Mouse (Mus musculus) retina, embryonic 14.5 days (tissue): ENCODE measurements at regions not wholly inside any gene's neighbourhood (a gene's known extent, or its start where the extent isn't known, plus 50 kb on each side); places are given as distances from the start of the nearest gene placed in this dataset.
"Not testable (repeated sequence)": the region's sequence is repeated elsewhere in the genome, so short reads cannot be mapped to it uniquely, and the experiment has no call there.

Experiments
- DNase-seq: peaks from one replicate; pipeline ENCODE4 v3.0.0-alpha.2; 2015; ENCODE audit warnings: low spot score

- DNase-seq, result no peak
Measured at GRCm38 (mm10) chr19:35890191-35890590, 167.1 kb downstream of the Htr7 start.

DNA sequence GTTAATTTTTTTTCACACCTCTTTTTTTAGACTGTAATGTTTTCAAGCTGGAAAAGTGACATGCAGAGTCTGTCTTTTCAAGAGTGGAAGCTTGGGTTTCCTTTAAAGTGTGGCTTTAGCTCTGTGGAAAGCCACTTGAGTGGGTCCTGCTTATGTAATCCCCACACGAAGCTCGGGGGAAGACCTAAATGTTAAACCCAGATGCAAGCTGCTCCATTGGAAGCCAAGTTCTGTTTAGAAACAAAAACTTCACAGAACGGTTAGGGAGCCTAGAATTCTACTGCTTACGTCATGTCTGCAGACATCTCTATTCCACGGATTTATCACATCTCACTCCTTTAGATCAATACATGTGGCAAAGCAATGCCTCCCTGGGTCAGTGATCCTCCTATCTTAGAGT lies 171.0 kb downstream of the Htr7 start:
- no peak for DNase-seq

DNA sequence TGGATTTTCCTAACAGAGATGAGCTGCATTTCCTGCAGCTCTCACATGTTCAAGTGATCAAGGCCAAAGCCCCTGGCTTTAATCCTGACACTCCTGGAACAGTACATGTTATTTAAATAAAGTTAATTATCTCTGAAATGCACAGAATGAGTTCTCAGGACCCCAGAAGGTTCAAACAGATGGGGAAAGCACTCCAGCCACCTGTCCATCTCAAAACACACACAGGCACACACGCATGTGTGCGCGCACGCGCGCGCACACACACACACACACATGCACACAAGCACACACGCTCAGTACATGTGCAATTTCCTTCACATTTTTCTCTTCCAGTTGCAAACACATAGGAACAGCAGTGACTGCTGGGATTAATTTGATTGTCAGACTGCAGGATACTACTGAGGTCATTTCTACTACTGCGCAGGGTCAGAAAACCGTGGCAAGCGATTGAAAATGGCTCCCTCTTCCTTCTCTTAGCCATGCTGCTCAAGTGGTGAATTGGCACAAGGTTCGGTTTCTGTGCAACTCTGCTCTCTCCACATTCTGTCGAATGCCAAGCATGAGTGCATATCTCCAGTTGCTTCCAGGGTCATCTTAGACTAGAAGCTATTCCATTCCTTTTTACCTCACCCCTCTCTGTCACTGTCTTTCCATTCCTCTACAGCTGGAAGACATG lies 175.4 kb downstream of the Htr7 start:
- no peak for DNase-seq

GRCm38 (mm10) chr19:35875464-35875863 lies 181.8 kb downstream of the Htr7 start:
- no peak for DNase-seq

GRCm38 (mm10) chr19:35870720-35871119 lies 186.6 kb downstream of the Htr7 start:
- DNase-seq, result no peak

- no peak for DNase-seq
Measured at GRCm38 (mm10) chr19:35868543-35868942, 188.8 kb downstream of the Htr7 start.

GRCm38 (mm10) chr19:35863049-35863448 lies 194.3 kb downstream of the Htr7 start:
- no peak for DNase-seq

GRCm38 (mm10) chr19:35861421-35861820 lies 195.9 kb downstream of the Htr7 start:
- DNase-seq, result no peak

DNA sequence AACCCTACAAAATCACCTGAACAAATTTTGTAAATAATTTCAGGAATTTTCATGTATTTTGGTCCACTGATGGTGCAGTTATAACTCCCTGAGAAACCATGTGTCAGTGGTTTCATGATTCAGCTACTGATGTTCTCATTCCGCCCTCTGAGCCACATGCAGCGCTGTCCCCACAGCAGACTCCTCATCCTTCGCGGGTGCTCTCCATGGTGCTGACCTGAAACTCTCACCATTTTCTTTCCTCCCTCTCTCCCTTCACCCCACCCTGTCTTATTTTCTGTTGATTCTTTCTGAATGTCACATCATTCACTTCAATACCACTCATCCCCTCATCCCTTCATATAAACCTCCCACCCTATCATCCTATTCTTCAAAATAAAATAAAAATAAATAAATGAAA lies 224.3 kb downstream of the Htr7 start:
- peak; percentile 58 for DNase-seq

- DNase-seq, result no peak
Measured at GRCm38 (mm10) chr19:35826074-35826473, 231.2 kb downstream of the Htr7 start.

DNA sequence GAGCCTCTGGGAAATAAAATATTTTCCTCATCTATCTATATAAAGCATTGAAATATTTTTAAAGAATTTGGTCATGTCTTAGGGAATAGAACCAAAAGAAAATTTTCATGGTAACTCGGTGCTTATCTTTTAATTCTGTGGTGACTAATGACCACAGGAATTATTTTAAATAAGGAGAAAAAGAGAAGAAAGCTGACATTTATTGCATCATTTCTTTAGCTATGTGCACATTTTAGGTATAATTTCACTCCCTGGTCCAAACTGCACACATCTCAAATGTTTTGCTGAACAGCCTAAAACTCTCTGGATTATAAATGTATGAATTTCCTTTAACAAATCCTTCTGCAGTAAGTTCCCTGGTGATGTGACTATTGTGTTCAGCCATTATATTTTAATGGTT lies 237.7 kb downstream of the Htr7 start:
- DNase-seq, result no peak

DNA sequence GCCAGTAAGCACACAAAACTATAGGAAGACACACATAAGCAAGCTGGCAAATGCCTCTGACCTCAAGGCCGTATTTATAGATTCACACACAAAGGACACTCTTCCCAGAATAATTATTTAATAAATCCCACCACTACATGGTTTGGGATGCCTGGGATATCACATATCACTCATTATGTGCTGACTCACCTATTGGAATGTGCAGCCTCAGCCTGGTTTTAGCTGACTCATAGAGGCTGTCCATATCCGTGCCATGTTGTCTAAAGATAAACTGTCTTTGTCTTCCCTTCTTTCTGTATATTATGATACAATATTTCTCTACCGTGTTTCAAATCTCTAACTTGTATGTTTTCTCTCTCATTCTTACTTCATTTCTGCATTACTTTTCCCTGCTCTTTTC lies 262.6 kb downstream of the Htr7 start:
- no peak for DNase-seq

DNA sequence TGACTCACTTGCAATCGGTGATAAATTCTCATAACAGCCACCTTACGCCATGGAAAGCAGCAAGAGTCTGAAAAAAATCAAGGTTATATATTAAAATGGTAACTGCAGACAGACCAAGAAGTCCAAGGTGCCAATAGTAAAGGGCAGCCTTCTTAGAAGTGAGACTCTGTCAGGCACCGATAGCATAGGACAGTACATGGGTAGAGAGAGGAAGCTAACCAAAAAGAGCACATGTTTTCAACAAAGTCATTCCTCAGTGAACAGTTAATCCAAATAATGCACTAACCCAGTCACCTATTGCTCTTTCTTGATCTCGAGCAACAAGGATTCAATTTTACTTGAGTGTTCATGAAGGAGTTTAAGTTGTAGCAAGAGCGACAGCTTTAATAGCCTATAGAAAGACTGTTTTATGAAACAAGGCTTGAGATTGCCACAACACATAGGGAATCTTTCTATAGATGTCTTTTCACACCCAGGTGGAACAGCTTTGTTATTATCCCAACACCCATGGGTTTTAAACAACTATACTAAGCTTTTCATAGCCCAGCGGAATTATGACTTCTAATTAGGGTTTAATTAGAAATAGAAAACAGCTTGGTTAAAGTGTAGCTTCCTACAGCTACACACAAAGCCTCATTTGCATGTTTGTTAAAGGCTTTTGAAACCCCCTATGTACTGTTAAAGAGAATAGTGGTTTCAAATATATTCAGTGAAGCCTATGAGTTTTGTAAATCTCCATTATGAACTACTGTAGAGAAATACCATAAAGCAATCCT lies 269.9 kb downstream of the Htr7 start:
- DNase-seq, result no peak

- not testable (repeated sequence) for DNase-seq
Measured at GRCm38 (mm10) chr19:35761750-35762149, 295.6 kb downstream of the Htr7 start.

GRCm38 (mm10) chr19:35759701-35760100 lies 297.6 kb downstream of the Htr7 start:
- no peak for DNase-seq

GRCm38 (mm10) chr19:35755494-35755893 lies 301.8 kb downstream of the Htr7 start:
- DNase-seq, result no peak

GRCm38 (mm10) chr19:35735754-35736153 lies 321.6 kb downstream of the Htr7 start:
- DNase-seq, result no peak

DNA sequence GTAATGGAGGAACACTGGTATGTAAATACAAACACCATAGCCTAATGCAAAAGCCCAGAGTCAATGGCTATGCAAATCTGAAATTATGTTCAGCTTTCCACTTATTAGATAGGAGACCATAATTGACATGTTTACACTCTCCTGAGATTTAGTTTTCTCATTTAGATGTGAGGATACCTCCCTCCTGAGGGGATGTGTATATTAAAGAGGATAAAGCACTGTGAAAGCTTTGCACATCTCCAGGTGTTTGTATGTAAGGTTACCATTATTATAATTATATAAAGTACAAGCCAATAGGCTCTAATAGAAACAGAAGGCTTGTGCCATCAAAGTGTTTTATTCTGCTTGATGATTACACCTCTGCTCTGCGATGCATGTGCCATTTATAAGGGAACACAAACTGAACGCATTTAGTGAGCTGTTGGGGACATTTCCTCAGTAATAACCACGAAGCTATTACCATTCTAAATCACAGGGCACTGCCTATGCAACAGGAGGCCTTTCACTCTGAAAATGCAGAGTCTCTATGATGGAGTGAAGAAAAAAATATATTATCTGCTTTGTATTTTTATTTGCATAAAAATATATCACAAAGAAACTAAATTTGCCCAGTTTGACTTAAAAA lies 328.8 kb downstream of the Htr7 start:
- no peak for DNase-seq
